Mouse (Mus musculus) adrenal gland, adult 18-20 months (tissue): ENCODE results near the gene Vmn2r42. TPM values are rescaled to one million over a fixed set of nuclear protein-coding genes. Genes with fewer than 3 reads are reported as not detected.
"Not testable (repeated sequence)": the region's sequence is repeated elsewhere in the genome, so short reads cannot be mapped to it uniquely, and the experiment has no call there.

Source experiments
- DNase-seq, 2 experiments: peaks; one replicate each; pipeline ENCODE4 v3.0.0; 2021 to 2022; ENCODE audit warnings: low spot score in 2 of 2
- long read RNA-seq, 2 experiments: library from polyadenylated mRNA; stranded (forward); transcript quantifications; one replicate each; pipeline ENCODE4 v2.0.0; 2021
- total RNA-seq, 2 experiments: library from RNA; stranded (reverse); gene quantifications; 1 replicate in 1 of 2; 2 replicates in 1 of 2; pipeline ENCODE4 v1.2.3; 2021

The Vmn2r42 gene
- not detected for total RNA-seq
- long read RNA-seq, experiment 1: 0 reads
- long read RNA-seq, experiment 2: 0 reads

DNA sequence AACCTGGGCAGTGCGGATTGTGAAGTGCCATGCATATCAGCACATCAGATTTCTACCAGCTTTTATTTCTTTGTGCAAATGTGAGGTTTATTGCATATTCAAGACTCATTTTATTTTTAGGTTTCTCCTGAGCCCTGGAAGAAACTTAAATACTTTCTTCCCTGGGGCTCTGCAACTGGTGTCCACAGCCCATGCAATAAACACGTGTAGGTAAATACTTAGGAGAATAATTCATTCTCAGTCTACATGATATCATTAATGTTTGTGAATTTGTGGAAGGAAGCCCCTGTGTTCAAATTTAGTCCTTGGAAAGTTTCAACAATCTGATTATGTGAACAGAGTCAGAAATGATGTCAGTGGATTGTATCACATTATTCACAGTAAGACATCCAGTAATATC is at the start of gene Vmn2r42:
Vmn2r42 (minus strand) TSS at position 101 of the 400 bp plus-strand sequence.
- DNase-seq: not testable (repeated sequence)

DNA sequence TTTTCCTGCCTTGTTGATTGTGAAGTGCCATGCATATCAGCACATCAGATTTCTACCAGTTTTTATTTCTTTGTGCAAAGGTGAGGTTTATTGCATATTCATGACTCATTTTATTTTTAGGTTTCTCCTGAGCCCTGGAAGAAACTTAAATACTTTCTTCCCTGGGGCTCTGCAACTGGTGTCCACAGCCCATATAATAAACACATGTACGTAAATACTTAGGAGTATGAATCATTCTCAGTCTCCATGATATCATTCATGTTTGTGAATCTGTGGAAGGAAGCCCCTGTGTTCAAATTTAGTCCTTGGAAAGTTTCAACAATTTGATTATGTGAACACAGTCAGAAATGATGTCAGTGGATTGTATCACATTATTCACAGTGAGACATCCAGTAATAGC is 38.6 kb downstream of the Vmn2r42 start, which contains the start of gene Vmn2r41:
Vmn2r41 (minus strand) TSS at position 101 of the 400 bp plus-strand sequence.
- DNase-seq: not testable (repeated sequence)

Other genes starting within 250 kb of the Vmn2r42 start
- not detected for gene Vmn2r41, start 38.7 kb downstream of the Vmn2r42 start, total RNA-seq
- not detected for gene Vmn2r43, start 60.3 kb upstream of the Vmn2r42 start, total RNA-seq
- gene Vmn2r44, start 183.0 kb upstream of the Vmn2r42 start, total RNA-seq: not detected